Mouse (Mus musculus) hindbrain, postnatal 0 days (tissue): ENCODE measurements around the gene A630001G21Rik. TPM values are rescaled to one million over a fixed set of nuclear protein-coding genes. Genes with fewer than 3 reads are reported as not detected.

Experiments used
- ATAC-seq: fragments of 200-750 bp; cut with Nextera tagmentation; 2 replicates; pipeline ENCODE4 v1.8.0; 2017; ENCODE audit warnings: mild to moderate bottlenecking, moderate TSS enrichment, moderate library complexity
- DNase-seq: peaks from one replicate; pipeline ENCODE4 v3.0.0-alpha.2; 2015; ENCODE audit warnings: low spot score
- H3K27ac ChIP-seq: fragments of 300-500 bp; sonication (generic); 2 replicates; pipeline ENCODE4 v1.5.1; 2014; ENCODE audit warnings: mild to moderate bottlenecking
- H3K27me3 ChIP-seq: fragments of 300-500 bp; sonication (generic); 2 replicates; pipeline ENCODE4 v1.6.1; 2014; ENCODE audit warnings: low read length, mixed read lengths; ENCODE audit not compliant: insufficient read depth
- H3K36me3 ChIP-seq: fragments of 300-500 bp; sonication (generic); 2 replicates; pipeline ENCODE4 v1.6.1; 2014; ENCODE audit warnings: low read length, mixed read lengths; ENCODE audit not compliant: insufficient read depth
- H3K4me1 ChIP-seq: fragments of 300-500 bp; sonication (generic); 2 replicates; pipeline ENCODE4 v1.6.1; 2014; ENCODE audit warnings: antibody characterized with exemption, low read length, mixed read lengths; ENCODE audit not compliant: insufficient read depth
- H3K4me2 ChIP-seq: fragments of 300-500 bp; sonication (generic); 2 replicates; pipeline ENCODE4 v1.6.1; 2014; ENCODE audit warnings: low read depth, mild to moderate bottlenecking, low read length, moderate library complexity, mixed read lengths
- H3K4me3 ChIP-seq: fragments of 300-500 bp; sonication (generic); 2 replicates; pipeline ENCODE4 v1.5.1; 2014; ENCODE audit warnings: low read length
- H3K9ac ChIP-seq: fragments of 300-500 bp; sonication (generic); replicated peaks from 2 replicates; pipeline ENCODE4 v1.6.1; 2014; ENCODE audit warnings: mild to moderate bottlenecking, low read length, moderate library complexity, mixed read lengths
- H3K9me3 ChIP-seq: fragments of 300-500 bp; sonication (generic); 2 replicates; pipeline ENCODE4 v1.6.1; 2016; ENCODE audit warnings: low read length, mixed read lengths
- CTCF ChIP-seq: IDR thresholded peaks from 2 replicates; pipeline ENCODE4 v1.5.1; 2016; ENCODE audit warnings: antibody characterized with exemption, control low read depth, low read depth
- WGBS: fragments of 180-500 bp; shearing (Covaris S2); extraction: QIAGEN DNeasy Blood & Tissue Kit; methylation state at CpG from one replicate; pipeline ENCODE4 v1.1.7; 2014; 5-methylcytosine and 5-hydroxymethylcytosine counted together
- polyA plus RNA-seq: library from polyadenylated mRNA; unstranded; fragments of >200 nt; fragmentation: Nextera tagmentation; extraction: Ambion mirVana; gene quantifications from 2 replicates; pipeline ENCODE4 v1.2.1, GENCODE M21; 2015
- total RNA-seq: library from RNA; depleted of rRNA; stranded (reverse); fragments of >200 nt; gene quantifications from 2 replicates; pipeline ENCODE4 v1.2.3, GENCODE M21; 2014

A630001G21Rik gene
- total and polyA plus RNA-seq, 2 experiments from 2014 or later = 0.36 TPM; not detected in 1

GRCm38 (mm10) chr1:85703245-85704186 is 74.9 kb downstream of the A630001G21Rik start:
- no peaks in the 10 kb centered on the region for H3K36me3 ChIP-seq
- no peaks in the 10 kb centered on the region for H3K4me1 ChIP-seq
- no peak overlapping the region; the same call in 1 of the 2 replicates for H3K9ac ChIP-seq
- peak overlapping the region; percentile 67 for H3K27ac ChIP-seq
- peak; percentile 88 for DNase-seq
- peak overlapping the region; percentile 27 for H3K4me3 ChIP-seq
- TF ChIP-seq CTCF = no peak
- WGBS = 21% methylated on average over 22 of the region's 22 CpGs
- H3K4me2 ChIP-seq = peak overlapping the region; percentile 62
- peak; percentile 100 for ATAC-seq
- no peaks in the 10 kb centered on the region for H3K27me3 ChIP-seq
- H3K9me3 ChIP-seq = no peaks in the 10 kb centered on the region

GRCm38 (mm10) chr1:85702531-85702930 is 75.9 kb downstream of the A630001G21Rik start:
- H3K36me3 ChIP-seq = no peaks in the 10 kb centered on the region
- H3K27ac ChIP-seq = no peak overlapping the region
- no peak overlapping the region for H3K9ac ChIP-seq
- ATAC-seq (no peak), DNase-seq (no peak)
- no peaks in the 10 kb centered on the region for H3K9me3 ChIP-seq
- no peaks in the 10 kb centered on the region for H3K27me3 ChIP-seq
- no peak overlapping the region for H3K4me3 ChIP-seq
- no peak for TF ChIP-seq CTCF
- 72% methylated on average over 4 of the region's 4 CpGs for WGBS
- no peak overlapping the region for H3K4me2 ChIP-seq
- no peaks in the 10 kb centered on the region for H3K4me1 ChIP-seq

GRCm38 (mm10) chr1:85697721-85698493 is 80.5 kb downstream of the A630001G21Rik start:
- no peaks in the 10 kb centered on the region for H3K27me3 ChIP-seq
- TF ChIP-seq CTCF = no peak
- H3K4me1 ChIP-seq = no peaks in the 10 kb centered on the region
- H3K36me3 ChIP-seq = no peaks in the 10 kb centered on the region
- no peaks in the 10 kb centered on the region for H3K9me3 ChIP-seq
- H3K27ac ChIP-seq = no peak overlapping the region
- DNase-seq (no peak), ATAC-seq (no peak)
- H3K9ac ChIP-seq = no peak overlapping the region
- no peak overlapping the region for H3K4me3 ChIP-seq
- H3K4me2 ChIP-seq = no peak overlapping the region
- WGBS = 93% methylated on average over 4 of the region's 4 CpGs

- no peaks in the 10 kb centered on the region for H3K36me3 ChIP-seq
- ATAC-seq (no peak), DNase-seq (no peak)
- H3K27me3 ChIP-seq = no peaks in the 10 kb centered on the region
- no peaks in the 10 kb centered on the region for H3K4me1 ChIP-seq
- no peak overlapping the region for H3K4me3 ChIP-seq
- H3K9me3 ChIP-seq = no peaks in the 10 kb centered on the region
- no peak overlapping the region for H3K9ac ChIP-seq
- 58% methylated on average over 3 of the region's 3 CpGs for WGBS
- TF ChIP-seq CTCF = no peak
- no peak overlapping the region for H3K27ac ChIP-seq
- no peak overlapping the region for H3K4me2 ChIP-seq
Measured at GRCm38 (mm10) chr1:85695646-85696045, 82.8 kb downstream of the A630001G21Rik start.

GRCm38 (mm10) chr1:85693280-85693679 is 85.2 kb downstream of the A630001G21Rik start:
- H3K4me1 ChIP-seq = no peaks in the 10 kb centered on the region

GRCm38 (mm10) chr1:85692281-85692680 is 86.2 kb downstream of the A630001G21Rik start:
- WGBS = 79% methylated on average over 1 of the region's 1 CpGs
- H3K9ac ChIP-seq = no peak overlapping the region
- DNase-seq (no peak), ATAC-seq (no peak)
- H3K27me3 ChIP-seq = no peaks in the 10 kb centered on the region
- H3K4me3 ChIP-seq = no peak overlapping the region
- no peak for TF ChIP-seq CTCF
- no peak overlapping the region for H3K27ac ChIP-seq
- no peaks in the 10 kb centered on the region for H3K9me3 ChIP-seq
- no peaks in the 10 kb centered on the region for H3K36me3 ChIP-seq
- H3K4me1 ChIP-seq = no peaks in the 10 kb centered on the region
- H3K4me2 ChIP-seq = no peak overlapping the region

More at GRCm38 (mm10) chr1:85693280-85693679, 85.2 kb downstream of the A630001G21Rik start:
- DNase-seq (no peak), ATAC-seq (no peak)
- WGBS = 72% methylated on average over 3 of the region's 3 CpGs
- no peak overlapping the region for H3K9ac ChIP-seq
- H3K27me3 ChIP-seq = no peaks in the 10 kb centered on the region
- no peaks in the 10 kb centered on the region for H3K9me3 ChIP-seq
- TF ChIP-seq CTCF = no peak
- H3K36me3 ChIP-seq = no peaks in the 10 kb centered on the region
- H3K4me3 ChIP-seq = no peak overlapping the region
- no peak overlapping the region for H3K27ac ChIP-seq
- no peak overlapping the region for H3K4me2 ChIP-seq
